Mouse (Mus musculus) liver, embryonic 14.5 days (tissue): ENCODE measurements at regions not wholly inside any gene's neighbourhood (a gene's known extent, or its start where the extent isn't known, plus 50 kb on each side); places are given as distances from the start of the nearest gene placed in this dataset.

Experiments
- ATAC-seq: fragments of 200-750 bp; cut with Nextera tagmentation; 2 replicates; pipeline ENCODE4 v1.8.0; 2017; ENCODE audit warnings: moderate number of reproducible peaks, mild to moderate bottlenecking, moderate library complexity; ENCODE audit not compliant: insufficient read depth
- DNase-seq, 3 experiments: peaks; one replicate each; pipeline ENCODE4 v3.0.0-alpha.2; 2012 to 2013; ENCODE audit warnings: low read depth in 3 of 3, low spot score in 3 of 3
- H3K27ac ChIP-seq: fragments of 300-500 bp; sonication (generic); 2 replicates; pipeline ENCODE4 v1.5.1; 2014; ENCODE audit warnings: moderate library complexity, mild to moderate bottlenecking, control low read depth, inconsistent platforms
- H3K27me3 ChIP-seq: fragments of 300-500 bp; sonication (generic); 2 replicates; pipeline ENCODE4 v1.6.1; 2014; ENCODE audit warnings: mild to moderate bottlenecking, low read length, moderate library complexity; ENCODE audit not compliant: control insufficient read depth, insufficient read depth
- H3K36me3 ChIP-seq: fragments of 300-500 bp; sonication (generic); replicated peaks from 2 replicates; pipeline ENCODE4 v1.6.1; 2014; ENCODE audit warnings: low read depth; ENCODE audit not compliant: control insufficient read depth, insufficient read depth
- H3K4me1 ChIP-seq, 2 experiments: fragments of 200-500 bp in 1 of 2; fragments of 300-500 bp in 1 of 2; sonication (generic) in 1 of 2; replicated peaks; 2 replicates each; pipeline ENCODE4 v1.6.1; 2012 to 2014; ENCODE audit warnings: antibody characterized with exemption in 1 of 2, inconsistent platforms in 1 of 2, low read length in 1 of 2; ENCODE audit not compliant: control insufficient read depth in 2 of 2, insufficient read depth in 2 of 2
- H3K4me2 ChIP-seq: fragments of 300-500 bp; sonication (generic); 2 replicates; pipeline ENCODE4 v1.6.1; 2014; ENCODE audit warnings: low read depth, mild to moderate bottlenecking, control low read depth, moderate library complexity
- H3K4me3 ChIP-seq, 2 experiments: fragments of 200-500 bp in 1 of 2; fragments of 300-500 bp in 1 of 2; sonication (generic) in 1 of 2; 2 replicates each; pipeline ENCODE4 v1.5.1; 2012 to 2014; ENCODE audit warnings: low read depth in 2 of 2, low read length in 2 of 2, mild to moderate bottlenecking in 2 of 2, control low read depth in 1 of 2, inconsistent platforms in 1 of 2, moderate library complexity in 1 of 2; ENCODE audit not compliant: insufficient read depth in 1 of 2
- H3K9ac ChIP-seq: fragments of 300-500 bp; sonication (generic); replicated peaks from 2 replicates; pipeline ENCODE4 v1.6.1; 2014; ENCODE audit warnings: mild to moderate bottlenecking, control low read depth, moderate library complexity
- H3K9me3 ChIP-seq: fragments of 300-500 bp; sonication (generic); 2 replicates; pipeline ENCODE4 v1.6.1; 2016; ENCODE audit warnings: low read length, mixed read lengths; ENCODE audit not compliant: control insufficient read depth
- CTCF ChIP-seq: IDR thresholded peaks from 2 replicates; pipeline ENCODE4 v1.5.1; 2016; ENCODE audit warnings: antibody characterized with exemption, low read depth, control low read depth
- EP300 ChIP-seq: IDR thresholded peaks from 2 replicates; pipeline ENCODE4 v1.6.1; 2016; ENCODE audit warnings: antibody characterized with exemption, low read depth
- WGBS: fragments of 180-500 bp; shearing (Covaris S2); extraction: QIAGEN DNeasy Blood & Tissue Kit; methylation state at CpG from one replicate; pipeline ENCODE4 v1.1.7; 2014; ENCODE audit not compliant: insufficient replicate concordance; 5-methylcytosine and 5-hydroxymethylcytosine counted together

DNA sequence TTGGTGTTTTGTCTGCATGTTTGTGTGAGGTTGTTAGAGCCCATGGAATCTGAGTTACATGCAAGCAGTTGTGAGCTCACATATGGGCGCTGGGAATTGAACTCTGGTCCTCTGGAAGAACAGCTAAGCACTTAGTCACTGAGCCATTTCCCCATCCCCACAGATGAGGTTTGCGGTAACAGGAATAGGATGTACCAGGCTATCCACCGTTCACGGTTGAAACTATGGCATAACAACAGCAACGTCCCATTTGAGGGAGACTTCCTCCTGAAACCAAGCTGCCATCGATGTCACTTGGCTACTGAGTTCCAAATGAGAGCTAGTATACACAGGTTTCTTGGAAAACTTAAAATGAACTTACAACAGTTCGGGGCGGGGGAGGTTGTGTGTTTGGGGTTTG is 1095.9 kb upstream of the 2610301B20Rik start:
- no peak overlapping the region for H3K4me3 ChIP-seq
- H3K27me3 ChIP-seq = no peaks in the 10 kb centered on the region
- no peak for ATAC-seq
- H3K36me3 ChIP-seq = no peaks in the 10 kb centered on the region
- H3K9ac ChIP-seq = no peak overlapping the region
- 65% methylated on average over 8 of the region's 8 CpGs for WGBS
- no peak overlapping the region for H3K27ac ChIP-seq
- no peaks in the 10 kb centered on the region for H3K9me3 ChIP-seq
- no peak for DNase-seq
- TF ChIP-seq CTCF = no peak
- TF ChIP-seq EP300 = no peak
- no peaks in the 10 kb centered on the region for H3K4me1 ChIP-seq
- no peak overlapping the region for H3K4me2 ChIP-seq

DNA sequence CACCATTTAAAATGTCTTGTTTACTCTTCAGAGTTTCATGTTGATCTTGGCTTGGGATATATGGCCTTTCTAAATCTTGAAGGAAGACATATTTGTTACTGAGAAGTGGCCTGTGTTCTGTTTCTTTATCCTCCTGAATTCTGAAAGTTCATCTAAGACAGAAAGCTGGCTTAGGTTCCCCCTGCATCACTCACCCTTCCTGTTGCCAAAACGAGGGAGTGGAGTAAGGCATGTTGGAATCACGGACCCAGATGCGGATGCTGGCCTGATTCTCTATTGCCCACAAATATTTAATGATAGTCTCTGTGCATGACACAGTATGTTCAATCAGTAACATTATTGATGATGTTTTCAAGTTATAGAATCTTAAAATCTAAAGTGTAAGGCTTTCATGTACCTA is 1094.7 kb upstream of the 2610301B20Rik start:
- H3K9ac ChIP-seq = no peak overlapping the region
- TF ChIP-seq CTCF (no peak), EP300 (no peak)
- no peaks in the 10 kb centered on the region for H3K4me1 ChIP-seq
- no peaks in the 10 kb centered on the region for H3K36me3 ChIP-seq
- no peak overlapping the region for H3K4me3 ChIP-seq
- DNase-seq (no peak), ATAC-seq (no peak)
- no peak overlapping the region for H3K27ac ChIP-seq
- no peaks in the 10 kb centered on the region for H3K9me3 ChIP-seq
- WGBS = 73% methylated on average over 3 of the region's 3 CpGs
- H3K27me3 ChIP-seq = no peaks in the 10 kb centered on the region
- no peak overlapping the region for H3K4me2 ChIP-seq

- H3K9ac ChIP-seq = no peak overlapping the region
- ATAC-seq (no peak), DNase-seq (peak; percentile 7 to 33 (median 24))
- no peak overlapping the region for H3K27ac ChIP-seq
- WGBS = 32% methylated on average over 9 of the region's 9 CpGs
- H3K4me3 ChIP-seq = no peak overlapping the region
- no peaks in the 10 kb centered on the region for H3K36me3 ChIP-seq
- H3K4me2 ChIP-seq = no peak overlapping the region
- no peaks in the 10 kb centered on the region for H3K27me3 ChIP-seq
- TF ChIP-seq EP300 (no peak), CTCF (peak; percentile 87)
- H3K4me1 ChIP-seq = no peaks in the 10 kb centered on the region
- H3K9me3 ChIP-seq = no peaks in the 10 kb centered on the region
Measured at GRCm38 (mm10) chr4:9780179-9780578, 1094.1 kb upstream of the 2610301B20Rik start.

- Histone ChIP-seq H3K9ac (no peak overlapping the region), H3K4me1 (no peaks in the 10 kb centered on the region), H3K27ac (no peak overlapping the region), H3K4me2 (no peak overlapping the region), H3K4me3 (no peak overlapping the region), H3K36me3 (no peaks in the 10 kb centered on the region), H3K27me3 (no peaks in the 10 kb centered on the region), H3K9me3 (no peaks in the 10 kb centered on the region)
- TF ChIP-seq CTCF (no peak), EP300 (no peak)
- ATAC-seq (no peak), DNase-seq (no peak)
- WGBS = 47% methylated on average over 2 of the region's 2 CpGs
Measured at GRCm38 (mm10) chr4:9781318-9781717, 1093.0 kb upstream of the 2610301B20Rik start.

GRCm38 (mm10) chr4:9787795-9788365 is 1086.4 kb upstream of the 2610301B20Rik start:
- Histone ChIP-seq H3K4me2 (no peak overlapping the region), H3K36me3 (no peaks in the 10 kb centered on the region), H3K27me3 (no peaks in the 10 kb centered on the region), H3K4me1 (no peaks in the 10 kb centered on the region), H3K27ac (no peak overlapping the region), H3K9me3 (no peaks in the 10 kb centered on the region), H3K4me3 (no peak overlapping the region), H3K9ac (no peak overlapping the region)
- DNase-seq (no peak), ATAC-seq (no peak)
- TF ChIP-seq CTCF (no peak), EP300 (no peak)
- WGBS = 53% methylated on average over 5 of the region's 5 CpGs
